Mouse (Mus musculus): ENCODE measurements at regions not wholly inside any gene's neighbourhood (a gene's known extent, or its start where the extent isn't known, plus 50 kb on each side); places are given as distances from the start of the nearest gene placed in this dataset.

GRCm38 (mm10) chr11:48216762-48217161 is 228.0 kb upstream of the Sgcd start:
- no peak for ATAC-seq (replicated peaks; ENCODE audit: low FRiP score, low read depth)
- Histone ChIP-seq H3K36me3 (ENCODE audit: insufficient read depth, low read length) (no peaks in the 10 kb centered on the region), H3K4me2 (ENCODE audit: low read length) (no peak overlapping the region), H3K4me1 (replicated peaks; ENCODE audit: insufficient read depth, low read length) (no peaks in the 10 kb centered on the region), H3K27me3 (ENCODE audit: insufficient read depth, low read length) (no peaks in the 10 kb centered on the region), H3K4me3 (replicated peaks; ENCODE audit: low read depth, low read length) (no peak overlapping the region), H3K9ac (ENCODE audit: low read depth, low read length) (no peak overlapping the region), H3K9me3 (replicated peaks; ENCODE audit: low read length) (no peaks in the 10 kb centered on the region), H3K27ac (no peak overlapping the region)
- peak; percentile 34 for DNase-seq (ENCODE audit: low spot score)
- TF ChIP-seq CTCF (IDR thresholded peaks at IDR 0.05; ENCODE audit: low read depth) = no peak
- 16% methylated on average over 2 of the region's 2 CpGs for WGBS

DNA sequence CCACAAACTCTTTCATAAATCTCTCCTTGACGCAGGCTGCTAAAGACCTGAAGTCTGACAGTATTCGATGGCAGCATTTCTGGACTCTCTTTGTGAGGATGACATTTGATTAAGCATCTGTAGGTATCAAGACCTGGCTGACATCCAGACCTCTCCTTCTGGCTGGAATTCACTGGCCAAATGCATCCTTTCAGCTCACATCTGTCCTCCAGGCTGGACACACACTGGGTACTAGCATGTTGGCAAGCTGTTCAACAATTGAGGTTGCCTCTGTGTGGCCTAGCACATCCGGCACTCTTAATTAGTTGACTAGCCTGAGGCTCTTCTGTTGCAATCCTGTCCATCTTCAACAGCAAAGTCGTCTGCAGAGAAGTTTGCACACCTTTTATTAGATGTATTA is 197.8 kb upstream of the Sgcd start:
- WGBS = 70% methylated on average over 4 of the region's 4 CpGs
- no peak for TF ChIP-seq CTCF (IDR thresholded peaks at IDR 0.05; ENCODE audit: low read depth)
- ATAC-seq (replicated peaks; ENCODE audit: low FRiP score, low read depth) (no peak), DNase-seq (ENCODE audit: low spot score) (no peak)
- Histone ChIP-seq H3K9me3 (replicated peaks; ENCODE audit: low read length) (no peaks in the 10 kb centered on the region), H3K27ac (no peak overlapping the region), H3K9ac (ENCODE audit: low read depth, low read length) (no peak overlapping the region), H3K4me1 (replicated peaks; ENCODE audit: insufficient read depth, low read length) (no peaks in the 10 kb centered on the region), H3K4me3 (replicated peaks; ENCODE audit: low read depth, low read length) (no peak overlapping the region), H3K4me2 (ENCODE audit: low read length) (no peak overlapping the region), H3K27me3 (ENCODE audit: insufficient read depth, low read length) (no peaks in the 10 kb centered on the region), H3K36me3 (ENCODE audit: insufficient read depth, low read length) (no peaks in the 10 kb centered on the region)

DNA sequence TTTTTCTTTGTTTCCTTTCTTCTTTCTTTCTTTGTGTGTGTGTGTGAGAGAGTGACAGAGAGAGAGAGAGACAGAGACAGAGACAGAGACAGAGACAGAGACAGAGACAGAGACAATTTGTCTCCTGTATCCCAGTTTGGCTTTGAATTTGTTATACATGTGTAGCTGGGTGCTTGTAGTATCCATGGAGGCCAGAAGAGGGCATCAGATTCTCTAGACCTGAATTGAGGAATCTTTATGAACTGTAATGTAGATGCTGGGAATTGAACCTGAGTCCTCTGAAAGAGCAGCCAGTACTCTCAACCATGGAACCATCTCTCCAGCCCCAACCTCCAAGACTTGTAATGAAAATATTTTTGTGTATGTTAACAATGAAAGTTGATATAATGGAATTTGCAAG is 190.2 kb upstream of the Sgcd start:
- H3K9ac ChIP-seq (ENCODE audit: low read depth, low read length) = no peak overlapping the region
- H3K4me3 ChIP-seq (replicated peaks; ENCODE audit: low read depth, low read length) = no peak overlapping the region
- H3K27ac ChIP-seq = no peak overlapping the region
- DNase-seq (ENCODE audit: low spot score) (no peak), ATAC-seq (replicated peaks; ENCODE audit: low FRiP score, low read depth) (no peak)
- H3K4me1 ChIP-seq (replicated peaks; ENCODE audit: insufficient read depth, low read length) = no peaks in the 10 kb centered on the region
- no peaks in the 10 kb centered on the region for H3K9me3 ChIP-seq (replicated peaks; ENCODE audit: low read length)
- H3K27me3 ChIP-seq (ENCODE audit: insufficient read depth, low read length) = no peaks in the 10 kb centered on the region
- H3K36me3 ChIP-seq (ENCODE audit: insufficient read depth, low read length) = no peaks in the 10 kb centered on the region
- TF ChIP-seq CTCF (IDR thresholded peaks at IDR 0.05; ENCODE audit: low read depth) = peak; percentile 58
- H3K4me2 ChIP-seq (ENCODE audit: low read length) = no peak overlapping the region

GRCm38 (mm10) chr11:48178174-48178573 is 189.4 kb upstream of the Sgcd start:
- DNase-seq (ENCODE audit: low spot score) = no peak
- no peak for ATAC-seq (replicated peaks; ENCODE audit: low FRiP score, low read depth)
- H3K27me3 ChIP-seq (ENCODE audit: insufficient read depth, low read length) = no peaks in the 10 kb centered on the region
- no peak overlapping the region for H3K27ac ChIP-seq
- no peaks in the 10 kb centered on the region for H3K4me1 ChIP-seq (replicated peaks; ENCODE audit: insufficient read depth, low read length)
- TF ChIP-seq CTCF (IDR thresholded peaks at IDR 0.05; ENCODE audit: low read depth) = peak; percentile 50
- H3K9ac ChIP-seq (ENCODE audit: low read depth, low read length) = no peak overlapping the region
- H3K4me2 ChIP-seq (ENCODE audit: low read length) = no peak overlapping the region
- no peaks in the 10 kb centered on the region for H3K36me3 ChIP-seq (ENCODE audit: insufficient read depth, low read length)
- no peaks in the 10 kb centered on the region for H3K9me3 ChIP-seq (replicated peaks; ENCODE audit: low read length)
- WGBS = 49% methylated on average over 3 of the region's 3 CpGs
- no peak overlapping the region for H3K4me3 ChIP-seq (replicated peaks; ENCODE audit: low read depth, low read length)

DNA sequence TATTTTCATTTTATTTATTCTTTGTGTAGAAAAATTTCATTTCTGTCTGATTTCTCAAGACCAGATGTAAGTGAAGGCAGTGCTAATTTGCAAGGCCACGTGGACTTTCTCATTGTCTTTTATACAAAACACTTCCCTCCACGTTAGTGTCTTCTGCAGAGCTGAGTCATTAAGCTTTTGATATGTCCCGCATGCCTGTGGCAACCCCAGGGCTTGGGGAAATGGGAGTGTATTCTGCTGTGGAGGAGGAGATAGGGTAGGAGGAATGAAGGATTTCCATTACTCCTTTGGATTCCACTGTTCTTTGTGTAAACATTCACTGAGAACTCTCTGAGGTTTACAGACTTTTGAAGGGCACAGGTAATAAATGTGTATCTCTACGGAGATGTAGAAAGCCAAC is 187.7 kb upstream of the Sgcd start:
- TF ChIP-seq CTCF (IDR thresholded peaks at IDR 0.05; ENCODE audit: low read depth) = no peak
- no peak for ATAC-seq (replicated peaks; ENCODE audit: low FRiP score, low read depth)
- H3K9ac ChIP-seq (ENCODE audit: low read depth, low read length) = no peak overlapping the region
- H3K4me2 ChIP-seq (ENCODE audit: low read length) = no peak overlapping the region
- H3K4me1 ChIP-seq (replicated peaks; ENCODE audit: insufficient read depth, low read length) = no peaks in the 10 kb centered on the region
- no peaks in the 10 kb centered on the region for H3K36me3 ChIP-seq (ENCODE audit: insufficient read depth, low read length)
- no peak overlapping the region for H3K27ac ChIP-seq
- H3K9me3 ChIP-seq (replicated peaks; ENCODE audit: low read length) = no peaks in the 10 kb centered on the region
- H3K27me3 ChIP-seq (ENCODE audit: insufficient read depth, low read length) = no peaks in the 10 kb centered on the region
- H3K4me3 ChIP-seq (replicated peaks; ENCODE audit: low read depth, low read length) = no peak overlapping the region
- DNase-seq (ENCODE audit: low spot score) = peak; percentile 29
- 27% methylated on average over 4 of the region's 4 CpGs for WGBS

DNA sequence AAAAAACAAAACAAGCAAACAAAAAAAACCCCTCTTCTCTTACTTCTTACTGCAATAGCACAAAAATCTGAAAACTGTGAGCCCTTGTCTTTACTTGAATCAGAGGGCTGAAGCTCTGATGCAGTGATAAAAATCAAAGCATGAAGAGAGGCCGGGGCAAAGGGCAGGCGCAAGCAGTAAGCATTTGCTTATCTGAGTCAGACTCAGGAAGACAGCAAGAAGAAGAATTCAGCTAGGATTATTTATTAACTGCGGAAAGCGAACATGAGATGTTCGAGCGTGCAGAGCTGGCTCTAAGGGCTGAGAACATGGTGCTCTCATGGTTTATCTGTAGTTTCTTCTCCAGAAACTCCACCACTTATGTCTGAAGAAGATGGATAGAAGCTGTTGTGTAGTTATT is 163.4 kb upstream of the Sgcd start:
- H3K4me1 ChIP-seq (replicated peaks; ENCODE audit: insufficient read depth, low read length) = no peaks in the 10 kb centered on the region
- no peak overlapping the region for H3K4me2 ChIP-seq (ENCODE audit: low read length)
- DNase-seq (ENCODE audit: low spot score) = peak; percentile 12
- H3K4me3 ChIP-seq (replicated peaks; ENCODE audit: low read depth, low read length) = no peak overlapping the region
- no peak overlapping the region for H3K27ac ChIP-seq
- no peaks in the 10 kb centered on the region for H3K27me3 ChIP-seq (ENCODE audit: insufficient read depth, low read length)
- no peak for ATAC-seq (replicated peaks; ENCODE audit: low FRiP score, low read depth)
- no peak for TF ChIP-seq CTCF (IDR thresholded peaks at IDR 0.05; ENCODE audit: low read depth)
- H3K36me3 ChIP-seq (ENCODE audit: insufficient read depth, low read length) = no peaks in the 10 kb centered on the region
- no peak overlapping the region for H3K9ac ChIP-seq (ENCODE audit: low read depth, low read length)
- WGBS = 46% methylated on average over 6 of the region's 6 CpGs
- H3K9me3 ChIP-seq (replicated peaks; ENCODE audit: low read length) = no peaks in the 10 kb centered on the region

- DNase-seq (ENCODE audit: low spot score) (no peak), ATAC-seq (replicated peaks; ENCODE audit: low FRiP score, low read depth) (no peak; the same call in 1 of the 2 replicates)
- Histone ChIP-seq H3K4me3 (replicated peaks; ENCODE audit: low read depth, low read length) (no peak overlapping the region), H3K9ac (ENCODE audit: low read depth, low read length) (no peak overlapping the region), H3K9me3 (replicated peaks; ENCODE audit: low read length) (no peaks in the 10 kb centered on the region), H3K27ac (no peak overlapping the region), H3K4me1 (replicated peaks; ENCODE audit: insufficient read depth, low read length) (no peaks in the 10 kb centered on the region), H3K4me2 (ENCODE audit: low read length) (no peak overlapping the region), H3K27me3 (ENCODE audit: insufficient read depth, low read length) (no peaks in the 10 kb centered on the region), H3K36me3 (ENCODE audit: insufficient read depth, low read length) (no peaks in the 10 kb centered on the region)
- no peak for TF ChIP-seq CTCF (IDR thresholded peaks at IDR 0.05; ENCODE audit: low read depth)
Observed at GRCm38 (mm10) chr11:48133335-48133734, 144.6 kb upstream of the Sgcd start.
